Mouse (Mus musculus): ENCODE measurements around the gene Gm20503.

The Gm20503 gene

GRCm38 (mm10) chr4:59002948-59003805, at the start of gene Gm20503:
Gene Gm20503, plus strand, starts transcription at chr4:59003210.
- in situ Hi-C loops (cut with MboI; ENCODE audit: unreplicated experiment in 2 of 2): loop anchor here (5.0 to 10.0 kb wide), 4 partner anchors 34 to 562 kb away; partner anchors contain the start of genes Gng10 (in 2 of the 2) and Ugcg (in 1 of the 2)

GRCm38 (mm10) chr4:58961719-58962118, 41.3 kb upstream of the Gm20503 start:
- in situ Hi-C loops (cut with MboI; ENCODE audit: unreplicated experiment in 2 of 2): no loop called here

- in situ Hi-C loops (cut with MboI; ENCODE audit: unreplicated experiment in 2 of 2): no loop called here
Observed at GRCm38 (mm10) chr4:58963271-58963670, 39.7 kb upstream of the Gm20503 start.

- in situ Hi-C loops (cut with MboI; ENCODE audit: unreplicated experiment in 2 of 2): no loop called here
Observed at GRCm38 (mm10) chr4:58965136-58965535, 37.9 kb upstream of the Gm20503 start.

- in situ Hi-C loops (cut with MboI; ENCODE audit: unreplicated experiment in 2 of 2): no loop called here
Observed at GRCm38 (mm10) chr4:58970678-58971077, 32.3 kb upstream of the Gm20503 start.

GRCm38 (mm10) chr4:58975711-58976110, 27.3 kb upstream of the Gm20503 start:
- in situ Hi-C loops (cut with MboI; ENCODE audit: unreplicated experiment in 2 of 2): loop anchor here (25.0 kb wide), 5 partner anchors 413 to 1063 kb away; partner anchors contain the start of genes D630039A03Rik (in 1 of the 2) and Lpar1 (in 1 of the 2)

GRCm38 (mm10) chr4:58981421-58981820, 21.6 kb upstream of the Gm20503 start:
- in situ Hi-C loops (cut with MboI; ENCODE audit: unreplicated experiment in 2 of 2): loop anchor here (10.0 to 25.0 kb wide), 6 partner anchors 53 to 1069 kb away; partner anchors contain the start of genes D630039A03Rik (in 1 of the 2), Gng10 (in 1 of the 2) and Lpar1 (in 1 of the 2)

- in situ Hi-C loops (cut with MboI; ENCODE audit: unreplicated experiment in 2 of 2): loop anchor here (10.0 to 25.0 kb wide), 6 partner anchors 52 to 1071 kb away; partner anchors contain the start of genes D630039A03Rik (in 1 of the 2), Gng10 (in 1 of the 2) and Lpar1 (in 1 of the 2)
Observed at GRCm38 (mm10) chr4:58982806-58983205, 20.2 kb upstream of the Gm20503 start.

GRCm38 (mm10) chr4:58985157-58985648, 17.8 kb upstream of the Gm20503 start:
- in situ Hi-C loops (cut with MboI; ENCODE audit: unreplicated experiment in 2 of 2): loop anchor here (5.0 to 25.0 kb wide), 8 partner anchors 48 to 1073 kb away; partner anchors contain the start of genes D630039A03Rik (in 1 of the 2), Ecpas (in 1 of the 2), Gng10 (in 1 of the 2) and Lpar1 (in 1 of the 2)

GRCm38 (mm10) chr4:58986540-58987190, 16.3 kb upstream of the Gm20503 start, which contains the start of gene Ptgr1:
Gene Ptgr1, minus strand, starts transcription at chr4:58987119.
- in situ Hi-C loops (cut with MboI; ENCODE audit: unreplicated experiment in 2 of 2): loop anchor here (5.0 to 25.0 kb wide), 8 partner anchors 48 to 1074 kb away; partner anchors contain the start of genes D630039A03Rik (in 1 of the 2), Ecpas (in 1 of the 2), Gng10 (in 1 of the 2) and Lpar1 (in 1 of the 2)

GRCm38 (mm10) chr4:58989303-58989898, 13.6 kb upstream of the Gm20503 start:
- in situ Hi-C loops (cut with MboI; ENCODE audit: unreplicated experiment in 2 of 2): loop anchor here (5.0 to 25.0 kb wide), 8 partner anchors 45 to 1077 kb away; partner anchors contain the start of genes D630039A03Rik (in 1 of the 2), Ecpas (in 1 of the 2), Gng10 (in 1 of the 2) and Lpar1 (in 1 of the 2)

GRCm38 (mm10) chr4:58990609-58991434, 12.2 kb upstream of the Gm20503 start:
- in situ Hi-C loops (cut with MboI; ENCODE audit: unreplicated experiment in 2 of 2): loop anchor here (10.0 to 25.0 kb wide), 7 partner anchors 429 to 1079 kb away; partner anchors contain the start of genes D630039A03Rik (in 1 of the 2) and Lpar1 (in 1 of the 2)

- in situ Hi-C loops (cut with MboI; ENCODE audit: unreplicated experiment in 2 of 2): loop anchor here (10.0 to 25.0 kb wide), 7 partner anchors 430 to 1080 kb away; partner anchors contain the start of genes D630039A03Rik (in 1 of the 2) and Lpar1 (in 1 of the 2)
Observed at GRCm38 (mm10) chr4:58992195-58992594, 10.8 kb upstream of the Gm20503 start.

GRCm38 (mm10) chr4:58994762-58995161, 8.2 kb upstream of the Gm20503 start, which contains the start of gene Dnajc25:
Gene Dnajc25, plus strand, starts transcription at chr4:58995062.
- in situ Hi-C loops (cut with MboI; ENCODE audit: unreplicated experiment in 2 of 2): loop anchor here (10.0 to 25.0 kb wide), 7 partner anchors 432 to 1082 kb away; partner anchors contain the start of genes D630039A03Rik (in 1 of the 2) and Lpar1 (in 1 of the 2)

- in situ Hi-C loops (cut with MboI; ENCODE audit: unreplicated experiment in 2 of 2): loop anchor here (10.0 to 25.0 kb wide), 7 partner anchors 433 to 1083 kb away; partner anchors contain the start of genes D630039A03Rik (in 1 of the 2) and Lpar1 (in 1 of the 2)
Observed at GRCm38 (mm10) chr4:58995251-58995693, 7.7 kb upstream of the Gm20503 start.

GRCm38 (mm10) chr4:58997081-58997480, 5.9 kb upstream of the Gm20503 start:
- in situ Hi-C loops (cut with MboI; ENCODE audit: unreplicated experiment in 2 of 2): loop anchor here (10.0 to 25.0 kb wide), 7 partner anchors 435 to 1085 kb away; partner anchors contain the start of genes D630039A03Rik (in 1 of the 2) and Lpar1 (in 1 of the 2)

- in situ Hi-C loops (cut with MboI; ENCODE audit: unreplicated experiment in 2 of 2): loop anchor here (10.0 to 25.0 kb wide), 7 partner anchors 436 to 1086 kb away; partner anchors contain the start of genes D630039A03Rik (in 1 of the 2) and Lpar1 (in 1 of the 2)
Observed at GRCm38 (mm10) chr4:58998688-58999087, 4.3 kb upstream of the Gm20503 start.

- in situ Hi-C loops (cut with MboI; ENCODE audit: unreplicated experiment in 2 of 2): loop anchor here (5.0 to 25.0 kb wide), 11 partner anchors 38 to 1087 kb away; partner anchors contain the start of genes Gng10 (in 2 of the 2), D630039A03Rik (in 1 of the 2), Lpar1 (in 1 of the 2) and Ugcg (in 1 of the 2)
Observed at GRCm38 (mm10) chr4:58999686-59000085, 3.3 kb upstream of the Gm20503 start.
